Comparison of ENCODE assay signal across 11 mouse cellular contexts in the genomic region with DNA sequence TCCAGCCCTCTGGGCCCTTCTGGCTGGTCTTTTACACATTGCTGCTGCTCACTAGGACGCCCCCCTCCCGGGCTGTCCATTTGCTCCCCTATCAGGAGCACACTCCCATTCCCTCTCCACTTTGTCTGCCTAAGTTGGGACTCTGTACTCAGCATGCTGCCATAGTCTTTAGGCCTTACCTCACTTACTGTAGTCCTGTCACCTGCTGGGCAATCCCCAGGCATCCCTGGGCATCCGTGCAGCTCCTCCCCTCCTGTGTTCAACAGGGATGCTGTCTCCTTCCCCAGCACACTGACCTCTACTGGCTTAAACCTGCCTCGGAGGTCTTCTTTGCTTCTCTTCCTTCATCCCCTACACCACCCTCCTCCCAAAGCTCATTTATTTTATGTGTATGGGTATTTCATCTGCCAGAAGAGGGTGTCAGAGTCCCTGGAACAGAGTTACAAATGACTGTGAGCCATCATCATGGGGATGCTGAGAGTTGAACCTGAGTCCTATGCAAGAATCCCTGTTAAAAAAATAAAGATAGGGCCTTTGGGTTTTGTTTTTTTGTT. TPM values are rescaled to one million over a fixed set of nuclear protein-coding genes. Genes with fewer than 3 reads are reported as not detected.
A peak's percentile ranks its signal among the peaks of the same experiment; 100 is the strongest.
DNase-seq lines count a peak whose midpoint lies in the region; ATAC-seq and TF ChIP-seq lines count a peak whose summit lies in the region.
"Had no signal": no experiment of that assay in that cellular context is flagged by ENCODE, and none has a peak within 500 bp of the region (broad histone marks: within the 10 kb centered on the region; RNA-seq: fewer than 3 reads in every experiment).

No protein-coding gene starts in this region.

- DNase-seq in forebrain, embryonic 10.5 days (ENCODE audit: extremely low spot score, low spot score) = peak; percentile 21
- DNase-seq in forebrain, embryonic 11.5 days (ENCODE audit: low spot score) = no peak
- no peak for DNase-seq in liver, adult 2 months (ENCODE audit: extremely low read depth, low read depth, low spot score)
- peak; percentile 57 for DNase-seq in ZHBTc4 (ENCODE audit: low read depth, low spot score)
- DNase-seq in adrenal gland, adult (ENCODE audit: inconsistent age in 2 of 2, low spot score in 1 of 2) = no peak
- no peak for DNase-seq in right cerebral cortex, adult 18-20 months
- DNase-seq: liver, embryonic 13.5 days had no signal

- H3K4me2 ChIP-seq in forebrain, embryonic 11.5 days (ENCODE audit: low read depth, low read length, severe bottlenecking) = no peak overlapping the region
- no peak overlapping the region for H3K4me2 ChIP-seq in liver, embryonic 12.5 days
- H3K4me2 ChIP-seq: forebrain, embryonic 13.5 days; liver, embryonic 13.5 days; neural tube, embryonic 13.5 days had no signal

- no peaks in the 10 kb centered on the region for H3K27me3 ChIP-seq in forebrain, embryonic 10.5 days (ENCODE audit: poor library complexity, severe bottlenecking)
- H3K27me3 ChIP-seq in forebrain, embryonic 11.5 days (ENCODE audit: control insufficient read depth, insufficient read depth, low read length) = no peaks in the 10 kb centered on the region
- H3K27me3 ChIP-seq in liver, adult 2 months (ENCODE audit: control insufficient read depth, insufficient read depth, low read length) = no peaks in the 10 kb centered on the region
- H3K27me3 ChIP-seq in liver, embryonic 12.5 days (replicated peaks) = no peaks in the 10 kb centered on the region
- H3K27me3 ChIP-seq in small intestine, adult 2 months (ENCODE audit: control insufficient read depth, insufficient read depth, low read length) = no peaks in the 10 kb centered on the region
- H3K27me3 ChIP-seq: forebrain, embryonic 13.5 days; liver, embryonic 13.5 days; neural tube, embryonic 13.5 days had no signal

- peaks cover 55% of the 10 kb centered on the region for H3K4me1 ChIP-seq in forebrain, embryonic 10.5 days
- peaks cover 23% of the 10 kb centered on the region for H3K4me1 ChIP-seq in forebrain, embryonic 11.5 days (replicated peaks; ENCODE audit: control insufficient read depth, insufficient read depth, low read length)
- peaks cover 31% of the 10 kb centered on the region for H3K4me1 ChIP-seq in liver, adult 2 months (ENCODE audit: control insufficient read depth, insufficient read depth, low read length)
- peaks cover 47% of the 10 kb centered on the region for H3K4me1 ChIP-seq in liver, embryonic 12.5 days
- peaks cover 15% of the 10 kb centered on the region for H3K4me1 ChIP-seq in small intestine, adult 2 months (ENCODE audit: control insufficient read depth, insufficient read depth, insufficient read length, low read length)

- no peak for ATAC-seq in forebrain, embryonic 11.5 days (replicated peaks; ENCODE audit: low FRiP score)
- no peak for ATAC-seq in liver, embryonic 12.5 days
- ATAC-seq: forebrain, embryonic 13.5 days had no signal

- TF ChIP-seq POLR2A in liver, adult 2 months (IDR thresholded peaks at IDR 0.05; ENCODE audit: extremely low read depth, insufficient read depth, low read length) = no peak
- no peak for TF ChIP-seq POLR2A in small intestine, adult 2 months (IDR thresholded peaks at IDR 0.05; ENCODE audit: low read depth, low read length)

- 17% methylated on average over 4 of the region's 4 CpGs for WGBS in forebrain, embryonic 10.5 days
- 21% methylated on average over 4 of the region's 4 CpGs for WGBS in forebrain, embryonic 11.5 days
- 77% methylated on average over 4 of the region's 4 CpGs for WGBS in liver, adult 2 months
- WGBS in liver, embryonic 12.5 days (ENCODE audit: insufficient replicate concordance) = 44% methylated on average over 4 of the region's 4 CpGs
- WGBS in small intestine, adult 2 months = 67% methylated on average over 4 of the region's 4 CpGs

- no peaks in the 10 kb centered on the region for H3K36me3 ChIP-seq in forebrain, embryonic 10.5 days (replicated peaks)
- no peaks in the 10 kb centered on the region for H3K36me3 ChIP-seq in forebrain, embryonic 11.5 days (ENCODE audit: control insufficient read depth, insufficient read depth, low read length)
- no peaks in the 10 kb centered on the region for H3K36me3 ChIP-seq in liver, adult 2 months (ENCODE audit: control insufficient read depth, insufficient read depth, low read length)
- H3K36me3 ChIP-seq in liver, embryonic 12.5 days = no peaks in the 10 kb centered on the region
- no peaks in the 10 kb centered on the region for H3K36me3 ChIP-seq in small intestine, adult 2 months (ENCODE audit: control insufficient read depth, insufficient read depth, low read length)
- H3K36me3 ChIP-seq: liver, embryonic 13.5 days; neural tube, embryonic 13.5 days had no signal

- H3K27ac ChIP-seq in forebrain, embryonic 10.5 days = peak overlapping the region; percentile 65
- no peak overlapping the region for H3K27ac ChIP-seq in forebrain, embryonic 11.5 days (ENCODE audit: low read depth, low read length)
- H3K27ac ChIP-seq in liver, adult 2 months (replicated peaks; ENCODE audit: insufficient read depth, low read depth, low read length) = no peak overlapping the region
- no peak overlapping the region for H3K27ac ChIP-seq in liver, embryonic 12.5 days
- no peak overlapping the region for H3K27ac ChIP-seq in small intestine, adult 2 months (ENCODE audit: insufficient read depth, low read depth, low read length)
- H3K27ac ChIP-seq: forebrain, embryonic 13.5 days; liver, embryonic 13.5 days; neural tube, embryonic 13.5 days had no signal

- no peak overlapping the region for H3K4me3 ChIP-seq in forebrain, embryonic 10.5 days
- no peak overlapping the region for H3K4me3 ChIP-seq in forebrain, embryonic 11.5 days (ENCODE audit: low read depth, low read length)
- no peak overlapping the region for H3K4me3 ChIP-seq in liver, adult 2 months (ENCODE audit: insufficient read depth, low read depth, low read length)
- H3K4me3 ChIP-seq in liver, embryonic 12.5 days = no peak overlapping the region
- no peak overlapping the region for H3K4me3 ChIP-seq in small intestine, adult 2 months (ENCODE audit: low read depth, low read length)
- H3K4me3 ChIP-seq: forebrain, embryonic 13.5 days; liver, embryonic 13.5 days; neural tube, embryonic 13.5 days had no signal

- peaks cover 28% of the 10 kb centered on the region for H3K79me2 ChIP-seq in liver, adult 2 months (ENCODE audit: control insufficient read depth, insufficient read depth, low read length)

- TF ChIP-seq CTCF in liver, adult 2 months (IDR thresholded peaks at IDR 0.05; ENCODE audit: low read depth, low read length) = 0 out of 2 replicates have a peak, but pooled peaks have one; percentile 5
- TF ChIP-seq CTCF in small intestine, adult 2 months (IDR thresholded peaks at IDR 0.05; ENCODE audit: extremely low read depth, insufficient read length, insufficient replicate concordance, low read depth, low read length) = peak; percentile 8; the same call in 1 of the 2 replicates

- H3K9ac ChIP-seq in forebrain, embryonic 11.5 days (ENCODE audit: low read length) = no peak overlapping the region
- no peak overlapping the region for H3K9ac ChIP-seq in liver, adult 2 months (ENCODE audit: low read depth, low read length)
- H3K9ac ChIP-seq in liver, embryonic 12.5 days = no peak overlapping the region
- H3K9ac ChIP-seq: forebrain, embryonic 13.5 days; liver, embryonic 13.5 days; neural tube, embryonic 13.5 days had no signal

- H3K9me3 ChIP-seq in forebrain, embryonic 10.5 days = no peaks in the 10 kb centered on the region
- H3K9me3 ChIP-seq in forebrain, embryonic 11.5 days (ENCODE audit: control insufficient read depth, low read length) = no peaks in the 10 kb centered on the region
- H3K9me3 ChIP-seq in liver, embryonic 12.5 days (replicated peaks) = no peaks in the 10 kb centered on the region
- H3K9me3 ChIP-seq: forebrain, embryonic 13.5 days; liver, embryonic 13.5 days; neural tube, embryonic 13.5 days had no signal

RNA-seq across cellular contexts. Expression of gene Wdfy2, which starts 44.7 kb away (rescaled TPM):
- 15.5 TPM in 2 replicates for polyA plus RNA-seq in forebrain, embryonic 10.5 days (2016; fragmentation: Nextera tagmentation; extraction: Ambion mirVana)
- polyA plus RNA-seq in forebrain, embryonic 11.5 days (2014; fragmentation: Nextera tagmentation; extraction: Ambion mirVana) = 16.7 and 17.9 TPM in 2 replicates
- 10.7 and 11.5 TPM in 2 replicates for total RNA-seq in liver, adult 2 months (2014; rRNA removed)
- 4.8 and 6.1 TPM in 2 replicates for polyA plus RNA-seq in liver, adult 2 months (2012; rRNA removed)
- 3.4 and 3.6 TPM in 2 replicates for polyA plus RNA-seq in liver, embryonic 12.5 days (2016; fragmentation: Nextera tagmentation; extraction: Ambion mirVana)
- 1.5 and 2.6 TPM in 2 replicates for polyA plus RNA-seq in small intestine, adult 2 months (2012; rRNA removed)

Comparison
In these comparisons a context has a peak if more than half of its experiments do, and no peak if none do; other contexts are left out.
1. DNase-seq: peak in forebrain, embryonic 10.5 days (single experiment) and ZHBTc4 (single experiment); none in forebrain, embryonic 11.5 days (single experiment), liver, adult 2 months (single experiment), adrenal gland, adult (0 of 2) and right cerebral cortex, adult 18-20 months (single experiment).